ENCODE assay signal across 39 mouse cellular contexts in genomic region chr7:51657152-51657551, GRCm38 (mm10). TPM values are rescaled to one million over a fixed set of nuclear protein-coding genes. Genes with fewer than 3 reads are reported as not detected.
"Had no signal": no experiment of that assay in that cellular context is flagged by ENCODE, and none has a peak within 500 bp of the region (broad histone marks: within the 10 kb centered on the region; RNA-seq: fewer than 3 reads in every experiment).

No protein-coding gene starts in this region.

- H3K4me3 ChIP-seq: heart, adult 2 months; heart, embryonic 10.5 days; heart, embryonic 12.5 days; heart, embryonic 13.5 days; heart, embryonic 15.5 days; hindbrain, embryonic 10.5 days; hindbrain, embryonic 12.5 days; intestine, embryonic 15.5 days; kidney, embryonic 15.5 days; layer of hippocampus, adult 2 months had no signal

- H3K4me1 ChIP-seq: heart, embryonic 10.5 days; heart, embryonic 12.5 days; heart, embryonic 13.5 days; heart, embryonic 15.5 days; hindbrain, embryonic 10.5 days; hindbrain, embryonic 12.5 days; intestine, embryonic 15.5 days; kidney, embryonic 15.5 days had no signal

- H3K36me3 ChIP-seq: heart, embryonic 10.5 days; heart, embryonic 12.5 days; heart, embryonic 13.5 days; heart, embryonic 15.5 days; hindbrain, embryonic 10.5 days; hindbrain, embryonic 12.5 days; intestine, embryonic 15.5 days; kidney, embryonic 15.5 days had no signal

- H3K9ac ChIP-seq: heart, embryonic 12.5 days; heart, embryonic 13.5 days; heart, embryonic 15.5 days; hindbrain, embryonic 12.5 days; hindbrain, embryonic 14.5 days; intestine, embryonic 15.5 days; kidney, embryonic 15.5 days had no signal

- DNase-seq: heart, adult 2 months; heart, postnatal 10 days; heart, postnatal 14 days; heart, postnatal 36 days; heart, postnatal 4 days; kidney, adult 11 months; kidney, adult 18-20 months; kidney, adult 2 months; kidney, adult 8-10 months; kidney, adult 9 months; kidney, postnatal 10 days; kidney, postnatal 14 days; kidney, postnatal 25 days; kidney, postnatal 36 days; kidney, postnatal 4 days; layer of hippocampus, adult 9-11 months; layer of hippocampus, postnatal 36 days had no signal

- H3K27ac ChIP-seq: heart, adult 2 months; heart, embryonic 10.5 days; heart, embryonic 13.5 days; heart, embryonic 15.5 days; hindbrain, embryonic 10.5 days; hindbrain, embryonic 12.5 days; hindbrain, embryonic 14.5 days; hindbrain, postnatal 0 days; intestine, embryonic 15.5 days; kidney, embryonic 15.5 days; kidney, postnatal 0 days; layer of hippocampus, adult 2 months had no signal

- H3K9me3 ChIP-seq: heart, embryonic 10.5 days; heart, embryonic 12.5 days; heart, embryonic 13.5 days; heart, embryonic 15.5 days; hindbrain, embryonic 10.5 days; hindbrain, embryonic 12.5 days; intestine, embryonic 15.5 days; kidney, embryonic 15.5 days had no signal

- H3K27me3 ChIP-seq: heart, embryonic 12.5 days; heart, embryonic 13.5 days; heart, embryonic 15.5 days; hindbrain, embryonic 12.5 days; intestine, embryonic 15.5 days; kidney, embryonic 15.5 days had no signal

- ATAC-seq: hindbrain, embryonic 16.5 days; hindbrain, postnatal 0 days; inflammation-experienced regulatory T-cells, adult 6 months; intestine, embryonic 15.5 days; intestine, embryonic 16.5 days; intestine, postnatal 0 days had no signal

- H3K4me2 ChIP-seq: heart, embryonic 11.5 days; heart, embryonic 12.5 days; heart, embryonic 13.5 days; heart, embryonic 15.5 days; hindbrain, embryonic 12.5 days; hindbrain, embryonic 14.5 days; intestine, embryonic 15.5 days; kidney, embryonic 15.5 days had no signal

RNA-seq across cellular contexts. Expression of gene Slc17a6, which starts 35.3 kb away (rescaled TPM):
- polyA plus RNA-seq: heart, adult 2 months; heart, embryonic 10.5 days; heart, embryonic 11.5 days; heart, embryonic 14.5 days; heart, postnatal 0 days; inflammation-experienced regulatory T-cells, adult 6 months; kidney, adult 2 months; kidney, embryonic 14.5 days; kidney, embryonic 15.5 days; kidney, embryonic 16.5 days; kidney, postnatal 0 days; large intestine, adult 2 months had no signal
